Mouse (Mus musculus) mesoderm, embryonic 11.5 days (tissue): Measurements from ENCODE around the gene Lifr.

ENCODE experiments used
- DNase-seq: peaks from one replicate; pipeline ENCODE4 v3.0.0-alpha.2; 2012; ENCODE audit warnings: low read depth, low spot score

Lifr gene

DNA sequence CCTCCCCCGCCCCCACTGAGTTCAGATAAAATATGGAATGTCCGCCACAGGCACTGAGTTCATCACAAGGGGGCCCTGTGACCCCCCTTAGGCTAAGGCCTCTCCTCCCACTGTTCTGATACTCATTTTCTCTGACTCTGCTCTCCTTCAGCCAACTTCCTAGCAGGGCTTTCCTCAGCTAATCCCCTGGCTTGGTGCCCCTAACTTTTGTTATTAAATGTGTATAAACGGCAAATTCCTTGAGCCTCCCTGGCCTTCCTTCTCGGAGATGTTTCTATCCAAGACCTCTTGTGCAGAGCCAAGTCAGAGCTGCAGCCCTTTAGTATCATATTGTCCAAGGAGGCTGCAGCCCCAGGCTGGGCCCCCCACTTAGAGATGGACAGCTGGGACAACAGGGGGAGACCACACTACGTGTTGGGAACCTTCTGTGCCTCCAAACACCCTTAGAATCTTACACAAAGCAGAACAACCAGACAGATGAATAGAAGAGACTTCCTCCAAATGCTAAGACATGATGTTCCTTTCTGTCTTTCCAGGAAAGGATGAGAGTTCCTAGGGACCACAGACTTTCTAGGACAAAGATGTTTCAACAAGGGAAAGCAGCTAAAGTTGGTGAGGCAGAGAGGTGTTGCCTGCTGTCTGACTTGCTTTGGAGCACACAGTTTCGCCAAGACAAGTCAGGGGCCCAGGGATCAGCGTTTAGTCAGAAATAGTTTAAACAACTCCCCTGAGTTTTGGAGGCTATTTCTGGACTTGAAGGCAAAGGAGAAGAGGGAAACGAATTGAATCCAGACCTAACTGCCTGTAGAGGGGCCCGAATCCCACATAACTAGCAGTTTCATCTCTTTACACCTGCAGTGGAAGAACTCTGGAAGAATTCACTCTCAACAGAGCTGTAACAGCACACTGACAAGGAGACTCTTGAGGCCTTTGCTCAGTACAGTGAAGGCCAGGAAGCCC is 111.3 kb downstream of the Lifr start:
- DNase-seq = no peak

DNA sequence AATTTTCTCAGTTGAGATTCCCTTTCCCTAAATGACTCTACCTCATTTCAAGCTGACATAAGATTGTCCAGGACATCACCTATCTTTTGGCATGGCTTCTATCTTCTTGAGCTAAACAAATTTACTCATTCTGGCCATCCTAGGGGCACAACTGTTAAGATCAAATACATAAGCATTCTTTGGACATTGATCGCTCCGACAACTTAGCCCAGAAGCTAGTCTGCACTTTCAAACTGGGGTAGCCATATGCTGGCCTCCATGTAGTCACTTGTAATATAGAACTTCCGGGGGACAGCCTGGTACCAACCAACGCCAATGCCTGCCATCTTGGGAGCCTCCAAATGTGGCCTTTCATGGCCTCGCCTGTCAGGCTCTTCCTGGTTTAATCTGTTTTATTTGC is 112.6 kb downstream of the Lifr start:
- DNase-seq = no peak

DNA sequence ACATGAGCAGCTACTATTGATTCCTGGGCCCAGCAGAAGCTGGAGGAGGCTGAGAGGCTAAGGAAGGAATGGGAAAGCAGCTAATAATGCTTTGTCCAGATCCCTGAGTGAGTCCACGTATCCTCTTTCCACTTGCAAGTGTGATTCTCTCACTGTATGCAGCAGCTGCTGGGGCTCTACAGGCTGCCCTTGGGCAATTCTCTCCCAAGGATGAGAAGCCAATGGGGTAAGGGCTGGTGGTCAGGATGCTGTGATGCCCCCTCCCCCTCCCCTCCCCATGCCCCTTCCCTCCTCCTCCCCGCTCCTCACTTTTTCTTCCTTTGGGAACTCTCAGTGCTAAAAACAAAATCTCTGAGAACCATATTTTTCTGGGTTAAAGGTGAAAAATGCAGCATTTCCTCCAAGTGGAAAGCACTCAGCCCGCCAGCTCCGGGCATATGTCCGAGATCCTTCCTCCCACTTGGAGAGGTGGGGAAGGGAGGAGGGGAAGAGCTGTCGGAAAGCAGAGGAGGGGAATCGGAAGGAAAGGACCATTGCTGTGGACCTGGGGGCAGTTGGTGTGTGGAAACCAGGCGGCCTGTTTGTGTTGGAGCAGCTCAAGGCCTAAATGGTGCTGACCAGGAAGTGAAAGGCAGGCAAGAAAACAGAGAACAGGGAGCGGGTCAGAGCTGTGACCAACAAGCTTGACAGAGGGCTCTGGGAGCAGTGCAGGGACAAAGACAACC is 113.4 kb downstream of the Lifr start:
- DNase-seq = no peak

DNA sequence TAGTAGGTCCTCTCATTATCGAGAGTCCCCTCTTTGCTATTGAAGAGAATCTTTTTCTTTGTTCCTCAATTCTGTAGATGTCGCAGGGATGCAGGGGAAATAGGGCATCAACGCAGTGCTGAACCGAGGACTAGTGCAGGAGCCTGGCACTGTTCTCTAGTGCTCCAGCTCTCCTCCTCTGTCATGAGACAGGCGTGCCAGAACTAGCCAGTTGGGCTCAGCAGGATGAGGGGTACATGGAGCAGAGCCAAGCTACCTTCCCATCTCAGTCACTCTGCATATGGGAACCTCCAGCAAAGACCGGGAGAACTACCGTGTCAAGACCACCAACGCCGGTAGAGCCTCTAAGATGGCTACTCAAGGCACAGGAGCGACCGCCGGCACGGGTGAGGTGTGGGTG is 114.5 kb downstream of the Lifr start:
- no peak for DNase-seq

DNA sequence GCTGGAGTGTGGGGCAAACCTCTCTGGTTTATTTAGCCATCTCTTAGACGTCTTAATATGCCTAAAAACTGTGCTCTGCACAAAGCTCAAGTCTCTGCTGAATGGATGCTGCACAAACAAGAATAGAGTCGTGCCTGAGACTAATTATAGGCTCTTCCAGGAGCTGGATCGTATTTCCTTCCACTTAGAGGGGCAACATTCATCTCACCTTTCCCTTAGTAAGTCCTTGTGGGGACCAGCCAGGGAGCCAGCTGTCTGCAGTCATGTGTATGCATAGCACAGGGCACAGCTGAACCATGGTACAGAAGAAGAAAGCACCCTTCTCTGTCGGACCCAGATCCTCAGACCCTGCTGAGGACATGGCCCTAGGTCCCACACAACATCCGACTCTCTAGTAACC is 115.7 kb downstream of the Lifr start:
- DNase-seq = no peak

DNA sequence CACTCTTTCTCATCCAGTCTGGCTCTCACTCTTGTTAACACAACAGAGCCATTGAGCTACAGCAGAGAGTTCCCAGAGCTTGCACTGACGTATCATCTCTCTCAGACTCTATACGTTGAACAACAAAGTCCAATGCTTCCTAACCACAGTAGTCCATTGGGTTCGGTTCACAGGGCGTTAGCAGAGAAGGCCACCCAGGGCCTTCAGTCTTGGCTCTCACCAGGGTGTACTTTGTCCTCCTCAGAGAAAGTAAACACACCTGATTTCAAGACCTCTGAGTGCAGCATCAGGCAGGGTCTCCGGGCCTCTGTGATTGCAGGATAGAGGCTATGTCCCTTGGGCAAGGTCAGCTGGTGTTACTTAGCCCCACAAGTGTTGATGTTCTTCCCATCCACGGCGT is 116.9 kb downstream of the Lifr start:
- DNase-seq = no peak

DNA sequence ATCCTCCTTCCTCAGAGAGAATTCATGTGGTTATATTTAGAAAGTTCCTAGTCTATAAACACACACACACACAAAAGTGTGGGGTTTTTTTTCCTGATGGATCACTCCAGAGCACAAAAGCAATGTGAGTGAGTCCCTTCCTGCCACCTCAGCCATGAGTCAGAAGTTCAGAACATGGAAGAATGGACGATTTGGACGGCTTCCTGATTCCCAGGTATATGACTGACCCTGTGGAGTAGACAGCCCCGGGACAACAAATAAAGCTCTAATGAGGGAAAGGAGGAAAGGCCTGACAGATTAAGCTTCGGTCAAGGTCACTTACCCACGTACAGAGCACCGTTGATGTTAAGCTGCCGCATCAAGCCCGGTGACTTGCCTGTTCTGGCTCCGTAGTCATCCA is 117.8 kb downstream of the Lifr start:
- no peak for DNase-seq

DNA sequence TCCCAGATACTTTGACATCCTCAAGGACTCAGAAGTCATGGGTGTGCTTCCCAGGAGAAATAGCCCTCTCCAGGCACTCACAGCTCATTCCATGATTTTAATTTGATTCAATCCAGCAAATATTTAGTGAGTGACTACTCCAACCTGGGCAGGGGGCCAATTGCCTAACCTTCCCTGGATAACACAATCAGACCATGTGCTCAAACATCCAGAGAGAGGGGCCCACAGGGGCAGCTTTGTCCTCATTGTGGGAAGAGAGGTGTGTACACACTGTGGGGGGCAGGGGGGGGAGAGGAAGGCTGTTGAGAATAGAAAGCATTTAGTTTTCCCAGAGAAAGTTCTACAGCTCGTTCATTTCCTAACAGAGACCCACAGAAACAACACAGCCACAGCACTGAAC is 123.3 kb downstream of the Lifr start:
- no peak for DNase-seq

DNA sequence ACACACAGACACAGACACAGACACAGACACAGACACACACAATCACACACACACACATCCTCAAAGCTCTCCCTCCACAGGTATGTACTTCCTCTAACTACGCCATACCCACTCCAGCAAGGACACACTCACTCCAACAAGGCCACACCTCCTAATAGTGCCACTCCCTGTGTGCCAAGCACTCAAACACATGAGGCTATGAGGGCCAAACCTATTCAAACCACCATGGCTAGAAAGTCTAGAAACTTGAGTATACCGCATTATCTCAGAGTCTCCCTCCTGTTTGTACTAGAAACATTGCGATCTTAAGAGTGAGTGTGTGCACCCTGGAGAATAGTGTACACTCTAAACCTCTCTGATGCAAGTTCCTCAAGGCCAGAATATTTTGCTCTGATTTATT is 125.4 kb downstream of the Lifr start:
- no peak for DNase-seq

DNA sequence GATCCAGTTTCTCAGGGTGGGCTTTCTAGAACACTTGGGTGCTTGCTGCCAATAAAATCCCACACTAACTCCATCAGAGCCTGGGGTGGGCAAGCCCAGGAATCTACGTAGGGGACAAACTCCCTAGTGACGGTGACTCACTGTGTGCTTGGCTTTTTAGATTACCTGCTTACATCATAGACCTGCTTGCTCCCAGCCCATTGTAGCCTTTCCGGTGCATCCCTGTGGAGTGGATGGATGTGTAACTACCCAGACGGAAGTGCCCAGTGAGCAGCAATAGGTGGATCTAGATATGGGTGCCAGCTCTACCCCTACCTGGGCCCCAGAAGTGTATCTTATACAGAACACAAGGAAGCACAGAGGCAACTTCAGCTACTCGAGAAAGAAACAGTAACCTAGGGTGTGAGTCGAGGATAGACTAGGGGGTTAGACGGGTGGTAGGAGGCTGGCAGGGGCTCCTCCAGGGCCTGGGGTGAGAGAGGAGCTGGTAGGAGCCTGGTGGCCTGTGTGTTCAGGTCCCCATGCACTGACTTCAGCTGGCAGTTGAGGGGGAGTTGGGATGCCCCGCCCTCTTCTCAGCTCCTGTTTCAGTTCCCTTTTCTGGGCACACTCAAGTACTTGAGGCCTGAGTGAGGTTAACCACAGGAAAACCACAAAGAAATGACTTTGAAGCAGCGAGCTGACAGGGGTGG is 126.3 kb downstream of the Lifr start:
- DNase-seq = no peak

DNA sequence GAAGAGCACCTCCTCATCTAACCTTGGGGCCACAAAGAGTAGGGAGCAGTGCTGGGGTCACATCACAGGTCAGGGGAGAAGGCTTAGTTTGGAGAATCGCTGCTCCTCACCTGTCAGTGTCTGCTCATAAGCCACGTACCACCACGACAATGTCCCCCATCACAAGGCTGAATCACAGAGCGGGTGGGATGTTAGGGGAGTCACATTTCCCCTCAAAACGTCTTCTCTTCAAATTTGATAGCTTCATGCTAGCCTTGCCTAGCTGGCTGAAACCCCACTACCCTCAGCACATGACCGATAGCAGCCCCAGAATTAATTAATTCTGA is 126.8 kb downstream of the Lifr start:
- no peak for DNase-seq

DNA sequence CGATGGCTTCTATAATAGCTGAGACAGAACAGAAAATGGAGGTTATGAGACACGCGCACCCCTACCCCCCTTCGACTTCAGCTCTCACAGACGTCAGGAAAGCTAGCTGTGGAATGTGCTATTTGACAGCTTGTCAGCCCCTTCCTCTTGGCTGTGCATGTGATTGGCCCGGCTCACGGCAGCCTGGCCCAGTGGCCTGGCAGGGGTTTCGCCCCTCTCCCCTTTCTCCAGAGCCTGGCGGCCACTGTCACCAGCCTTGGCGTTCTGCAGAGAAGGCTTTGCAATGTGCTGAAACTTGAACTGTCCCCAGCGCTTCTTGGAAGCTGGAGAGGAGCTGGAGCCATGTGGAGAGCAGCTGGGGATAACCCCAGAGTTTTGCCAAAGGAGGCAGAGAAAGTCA is 132.4 kb downstream of the Lifr start:
- DNase-seq = peak; percentile 44

DNA sequence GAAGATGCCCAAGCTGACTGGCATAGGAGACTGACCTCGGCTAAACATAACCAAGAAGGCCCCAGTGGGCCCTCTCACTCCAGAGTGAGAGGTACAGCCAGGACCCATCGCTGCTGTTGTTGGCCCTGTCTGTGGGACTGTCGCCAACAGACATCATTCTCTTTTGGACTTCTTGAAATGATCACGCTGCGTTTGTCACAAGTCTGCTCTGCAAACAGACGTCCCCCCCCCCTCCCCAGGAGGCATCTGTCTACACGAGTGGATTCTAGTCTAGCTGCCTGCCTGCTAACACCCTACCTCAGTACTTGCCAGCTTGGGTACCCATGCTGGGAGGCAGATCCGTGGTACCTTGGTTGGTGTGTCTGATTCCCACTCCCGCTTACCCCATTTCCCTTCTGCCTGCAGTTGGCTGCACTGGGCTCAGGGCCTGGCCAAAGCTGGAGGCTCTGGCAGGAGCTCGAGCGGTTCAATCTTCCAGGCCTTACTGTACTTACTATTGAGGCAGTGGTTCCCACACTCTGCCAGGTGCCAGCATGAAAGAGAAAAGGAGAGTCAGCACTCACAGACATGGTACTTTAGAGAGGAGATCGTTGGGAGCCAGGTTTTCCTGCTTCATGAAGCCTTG is 133.8 kb downstream of the Lifr start:
- no peak for DNase-seq

DNA sequence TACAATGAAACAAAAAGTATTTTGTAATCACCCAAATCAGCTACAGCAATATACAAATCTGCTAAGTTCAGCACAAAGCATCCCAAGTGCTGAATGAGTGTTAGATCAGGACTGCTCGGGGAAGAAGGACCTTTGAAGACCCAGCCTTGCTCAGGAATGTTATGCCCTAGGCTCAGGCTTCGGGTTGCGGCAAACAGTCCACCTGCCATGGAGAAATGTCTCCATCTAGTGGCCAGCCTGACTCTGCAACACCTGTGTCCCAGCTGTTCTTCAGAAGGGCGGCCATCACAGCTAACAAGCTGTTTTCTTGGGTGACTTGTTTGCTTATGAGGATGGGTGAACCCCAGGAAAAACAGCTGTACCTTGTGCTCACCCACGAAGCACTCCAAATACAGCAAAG is 135.8 kb downstream of the Lifr start:
- peak; percentile 90 for DNase-seq

DNA sequence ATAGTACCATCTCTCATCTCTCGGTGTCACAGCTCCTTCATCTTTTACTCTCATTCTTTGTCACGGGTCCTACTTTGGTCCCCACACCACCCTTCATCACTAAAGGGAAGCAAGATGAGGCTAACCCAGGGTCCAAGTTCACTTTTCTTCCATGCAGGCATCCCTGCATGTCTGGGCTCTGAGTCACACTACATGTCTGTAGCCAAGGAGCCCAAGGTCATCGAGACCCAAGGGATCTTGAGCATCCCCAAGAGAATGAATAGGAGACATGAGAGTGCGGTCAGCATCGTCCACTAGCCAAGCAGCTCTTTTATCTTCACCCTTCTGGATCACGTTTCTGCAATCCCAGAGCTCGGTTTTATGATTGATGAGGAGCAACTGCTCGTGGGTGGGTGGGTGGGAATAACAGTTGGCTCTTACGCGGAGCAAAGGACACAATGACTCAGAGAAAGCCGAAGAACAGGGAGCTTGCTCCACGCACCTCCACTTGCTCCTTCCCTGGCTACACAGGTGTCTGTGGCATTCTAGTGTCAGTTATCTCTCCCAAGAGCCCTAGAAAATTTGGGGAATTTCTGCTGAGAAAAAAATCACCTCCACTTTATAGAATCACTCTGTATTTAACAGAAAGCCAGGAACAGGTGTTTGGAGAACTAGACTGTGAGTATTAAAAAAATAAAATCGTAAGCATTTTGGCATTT is 143.1 kb downstream of the Lifr start:
- no peak for DNase-seq

DNA sequence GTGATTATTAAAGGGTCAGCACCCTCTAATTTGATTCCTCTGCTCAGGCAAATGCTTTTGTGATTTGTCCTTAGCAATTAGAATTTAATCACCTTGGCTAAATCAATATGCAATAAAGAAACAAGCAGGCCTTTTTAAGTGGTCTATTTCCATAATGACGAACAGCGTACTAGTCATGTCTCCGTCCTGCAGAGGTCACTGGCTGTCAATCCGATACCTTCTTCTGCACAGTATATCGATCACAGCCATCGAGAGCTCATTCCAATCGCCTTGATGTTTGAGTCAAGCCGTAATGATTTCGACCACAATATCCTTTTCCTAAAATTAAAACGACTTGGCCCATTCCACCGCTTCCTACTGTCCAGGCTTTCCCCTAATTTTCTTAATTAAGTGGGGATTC is 149.5 kb downstream of the Lifr start:
- DNase-seq = no peak

DNA sequence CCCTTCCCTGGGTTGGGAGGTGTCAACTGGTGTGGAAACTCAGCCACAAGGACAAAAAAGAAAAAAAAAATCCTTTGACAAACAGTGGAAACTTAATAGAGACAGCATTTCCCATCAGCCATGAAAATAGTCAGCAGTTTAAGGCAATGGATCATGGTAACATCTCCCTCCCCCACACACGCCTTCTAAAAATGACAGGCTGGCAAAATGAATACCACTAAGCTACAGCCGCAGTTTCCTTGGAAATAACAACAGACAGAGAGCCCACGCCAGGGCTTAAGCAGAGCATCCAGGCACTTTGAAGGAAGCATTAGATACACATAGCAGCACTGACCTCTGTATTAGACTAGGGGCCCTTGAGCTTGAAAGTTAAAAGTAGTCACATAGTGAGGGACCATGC is 150.5 kb downstream of the Lifr start:
- no peak for DNase-seq

DNA sequence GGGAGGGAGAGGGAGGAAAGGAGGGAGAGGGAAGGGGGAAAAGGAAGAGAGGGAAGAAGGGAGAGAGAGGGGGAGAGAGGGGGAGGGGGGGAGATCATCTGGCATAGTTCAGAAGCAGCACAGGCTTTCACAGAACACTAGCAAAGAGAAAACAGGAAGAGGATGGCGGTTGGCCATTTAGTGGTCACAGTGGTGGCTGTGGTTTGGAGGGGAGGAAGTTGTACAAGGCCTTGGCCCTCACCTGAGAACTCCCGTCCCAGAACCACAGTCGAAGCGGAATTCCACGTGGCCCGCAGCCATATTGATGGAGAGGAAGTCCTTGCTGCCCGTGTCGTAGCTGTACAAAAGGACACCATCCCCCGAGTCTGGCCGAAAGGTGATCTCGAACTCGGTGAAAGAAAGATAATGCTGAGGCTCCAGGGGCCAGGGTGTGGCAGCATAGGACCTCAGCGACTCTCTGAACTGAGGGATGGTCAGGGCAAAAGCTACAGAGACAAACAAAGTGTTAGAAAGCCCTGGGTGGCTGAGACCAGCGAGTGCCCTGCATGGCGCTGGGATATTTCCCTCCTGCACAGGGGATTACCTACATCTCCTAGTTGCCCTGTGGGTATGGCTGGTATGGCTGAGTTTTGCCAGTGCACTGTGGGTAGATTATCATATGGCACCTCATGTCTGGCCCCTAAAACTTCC is 151.9 kb downstream of the Lifr start:
- no peak for DNase-seq
